Mouse (Mus musculus) heart, adult 2 months (tissue): Measurements from ENCODE around the gene Itprid1.

Source experiments
- CTCF ChIP-seq: fragments of 200-600 bp; IDR thresholded peaks from 2 replicates; pipeline ENCODE4 v1.8.1; 2022; ENCODE audit warnings: antibody characterized with exemption, mild to moderate bottlenecking, moderate library complexity
- EP300 ChIP-seq: fragments of 200-500 bp; IDR thresholded peaks from 2 replicates; pipeline ENCODE4 v1.6.1; 2011; ENCODE audit warnings: low read depth, low read length, control low read depth; ENCODE audit not compliant: insufficient read depth
- POLR2A ChIP-seq: fragments of 200-500 bp; IDR thresholded peaks from 2 replicates; pipeline ENCODE4 v1.6.1; 2011; ENCODE audit warnings: mild to moderate bottlenecking, low read depth, low read length, control low read depth; ENCODE audit not compliant: insufficient read depth

GRCm38 (mm10) chr6:55806537-55806936 lies 30.2 kb upstream of the Itprid1 start:
- no peak for TF ChIP-seq CTCF
- no peak for TF ChIP-seq POLR2A
- TF ChIP-seq EP300: no peak
